Mouse (Mus musculus) left cerebral cortex, adult 2 months (tissue): Measurements from ENCODE around the gene Ntm. TPM values are rescaled to one million over a fixed set of nuclear protein-coding genes. Genes with fewer than 3 reads are reported as not detected.
A peak's percentile ranks its signal among the peaks of the same experiment; 100 is the strongest.

Experiments
- DNase-seq, 2 experiments: peaks; one replicate each; pipeline ENCODE4 v3.0.0; 2021 to 2022; ENCODE audit warnings: low spot score in 2 of 2, mixed read lengths in 1 of 2; ENCODE audit errors: extremely low spot score in 1 of 2
- H3K27ac ChIP-seq: fragments of 200-600 bp; 2 replicates; pipeline ENCODE4 v1.8.1; 2022
- H3K4me3 ChIP-seq: fragments of 200-600 bp; 2 replicates; pipeline ENCODE4 v1.8.1; 2022
- CTCF ChIP-seq: fragments of 200-600 bp; IDR thresholded peaks from 2 replicates; pipeline ENCODE4 v1.8.1; 2022; ENCODE audit warnings: antibody characterized with exemption, mild to moderate bottlenecking, moderate library complexity
- intact Hi-C: fragments of 180-260 bp; cut with DNase I; formaldehyde crosslinking; loops from one replicate; pipeline ENCODE4 v1.15.1; 2025
- total RNA-seq, 2 experiments: library from RNA; stranded (reverse); gene quantifications; 2 replicates each; pipeline ENCODE4 v1.2.3; 2021

The Ntm gene
- total RNA-seq, 2 experiments from 2014 or later, result 288 to 294 TPM

GRCm38 (mm10) chr9:29250813-29251212 lies 712.1 kb downstream of the Ntm start:
- TF ChIP-seq CTCF, result peak; percentile 57
- DNase-seq, result no peak
- intact Hi-C loops, result no loop called here
- Histone ChIP-seq H3K27ac (no peak overlapping the region), H3K4me3 (no peak overlapping the region)

DNA sequence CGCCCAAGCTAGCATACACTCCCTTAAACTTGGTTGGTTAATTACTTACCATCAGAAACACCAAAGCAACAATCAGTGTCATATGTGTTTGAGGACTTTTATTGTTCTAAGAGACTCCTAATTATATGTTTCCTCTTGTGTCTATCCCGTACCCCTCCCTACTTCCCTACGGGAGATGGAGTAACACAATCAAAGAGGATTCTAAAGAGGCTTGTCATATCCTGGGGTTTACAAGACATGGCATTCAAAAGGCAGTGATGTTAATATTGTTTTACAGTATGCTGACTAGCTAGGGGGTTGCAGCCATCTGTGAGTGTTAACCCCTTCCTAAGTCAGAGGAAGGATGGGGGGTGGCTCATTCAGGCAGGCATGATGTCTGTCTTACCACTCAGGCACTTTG lies 715.1 kb downstream of the Ntm start:
- no peak overlapping the region for H3K27ac ChIP-seq
- intact Hi-C loops, result no loop called here
- DNase-seq, result no peak
- H3K4me3 ChIP-seq, result no peak overlapping the region
- no peak for TF ChIP-seq CTCF

GRCm38 (mm10) chr9:29244006-29244405 lies 718.9 kb downstream of the Ntm start:
- TF ChIP-seq CTCF, result no peak
- Histone ChIP-seq H3K27ac (no peak overlapping the region), H3K4me3 (no peak overlapping the region)
- DNase-seq, result no peak
- intact Hi-C loops, result no loop called here

DNA sequence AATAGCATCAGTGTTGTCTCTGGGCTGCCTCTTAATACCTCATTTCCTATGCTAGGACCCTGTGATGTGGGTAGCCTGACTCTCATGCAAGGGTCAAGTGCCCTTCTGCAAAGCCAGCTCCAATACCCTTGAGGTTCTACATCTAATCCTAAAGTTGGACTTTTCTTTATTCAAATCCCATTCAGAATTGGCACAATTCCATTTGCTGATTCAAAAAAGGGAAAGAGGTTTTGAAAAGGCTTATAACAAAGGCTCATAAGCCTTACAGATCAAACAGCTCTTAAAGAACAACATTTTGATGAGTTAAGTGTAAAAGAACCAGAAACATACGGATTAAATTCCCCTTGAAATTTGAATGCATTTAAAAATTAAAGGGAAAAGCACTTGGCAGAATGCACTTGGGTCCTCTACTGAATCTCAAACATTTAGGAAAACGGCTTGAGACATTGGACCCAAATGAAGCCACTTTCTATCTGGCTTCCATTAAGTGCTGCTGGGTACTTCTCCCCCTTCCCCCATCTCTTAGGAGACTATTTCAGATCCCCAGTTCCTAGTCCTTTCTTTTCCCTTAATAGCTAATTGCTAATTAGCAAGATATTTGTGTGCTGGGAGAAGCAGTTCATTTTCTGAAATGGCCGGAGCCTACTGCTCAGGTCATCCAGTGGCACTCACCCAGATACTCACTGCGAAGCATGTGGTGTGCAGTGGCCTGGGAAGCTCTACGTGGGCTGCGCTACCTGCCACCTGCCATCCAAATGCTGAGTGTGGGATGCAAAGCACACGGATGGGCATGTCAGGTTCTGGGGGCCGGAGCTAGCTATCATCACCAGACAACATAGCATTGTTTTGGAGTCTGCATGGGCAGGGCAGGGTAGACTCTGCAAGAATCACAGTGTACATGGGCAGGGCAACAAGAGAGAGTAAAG lies 720.2 kb downstream of the Ntm start:
- intact Hi-C loops, result no loop called here
- no peak overlapping the region for H3K27ac ChIP-seq
- DNase-seq, result no peak

DNA sequence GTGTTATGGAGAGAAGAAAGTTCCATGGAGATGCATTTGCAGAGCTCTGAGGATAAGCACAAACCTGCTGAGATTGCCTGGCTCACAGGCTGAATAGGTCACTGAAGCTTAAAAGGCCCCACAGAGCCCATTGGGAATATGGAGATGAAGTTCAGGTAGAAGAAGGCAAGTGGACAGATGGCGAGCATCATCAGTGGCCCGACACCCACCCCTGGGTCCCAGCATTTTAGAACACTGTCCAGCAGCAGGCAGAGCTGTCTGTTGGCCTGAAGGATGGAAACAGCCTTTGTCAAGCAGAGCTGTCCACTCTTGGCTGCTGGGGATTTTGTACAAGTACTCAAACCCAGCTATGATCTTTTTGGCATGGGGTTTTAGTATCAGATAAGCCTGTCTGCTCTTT lies 722.1 kb downstream of the Ntm start:
- no peak overlapping the region for H3K27ac ChIP-seq
- H3K4me3 ChIP-seq, result no peak overlapping the region
- no peak for TF ChIP-seq CTCF
- no peak for DNase-seq
- intact Hi-C loops, result no loop called here

More for the DNA sequence above, 720.2 kb downstream of the Ntm start:
- no peak overlapping the region for H3K4me3 ChIP-seq
- TF ChIP-seq CTCF, result no peak

- intact Hi-C loops, result no loop called here
- no peak for TF ChIP-seq CTCF
- no peak for DNase-seq
- H3K27ac ChIP-seq, result no peak overlapping the region
- H3K4me3 ChIP-seq, result no peak overlapping the region
These were observed 724.0 kb downstream of the Ntm start for GRCm38 (mm10) chr9:29238973-29239372.

- no peak for DNase-seq
- TF ChIP-seq CTCF, result peak; percentile 26
- intact Hi-C loops, result no loop called here
- Histone ChIP-seq H3K4me3 (no peak overlapping the region), H3K27ac (no peak overlapping the region)
These were observed 726.2 kb downstream of the Ntm start for GRCm38 (mm10) chr9:29236752-29237151.

DNA sequence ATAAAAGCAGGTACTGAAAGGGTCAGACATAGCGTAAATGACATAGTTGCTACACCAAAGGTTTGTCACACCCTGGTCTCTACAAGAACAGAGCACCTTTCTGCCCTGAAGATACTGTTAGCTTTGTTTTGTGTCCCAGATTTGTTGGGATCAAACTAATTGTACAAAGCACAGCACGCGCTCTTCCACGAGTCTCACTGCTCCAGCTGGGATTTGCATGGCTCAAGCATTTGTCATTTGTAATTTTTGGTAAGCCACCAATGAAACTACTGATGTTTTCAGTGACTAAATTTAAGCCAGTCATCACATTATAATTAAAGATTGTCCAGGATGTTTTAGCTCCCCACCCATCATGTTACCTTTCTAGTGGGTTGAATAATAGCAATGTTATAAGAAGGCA lies 735.2 kb downstream of the Ntm start:
- Histone ChIP-seq H3K27ac (no peak overlapping the region), H3K4me3 (no peak overlapping the region)
- DNase-seq, result no peak
- no peak for TF ChIP-seq CTCF
- intact Hi-C loops, result no loop called here

GRCm38 (mm10) chr9:29222915-29223545 lies 739.9 kb downstream of the Ntm start:
- intact Hi-C loops, result no loop called here
- TF ChIP-seq CTCF, result no peak

GRCm38 (mm10) chr9:29220941-29221615 lies 741.9 kb downstream of the Ntm start:
- DNase-seq, result no peak
- no peak for TF ChIP-seq CTCF
- Histone ChIP-seq H3K27ac (peak overlapping the region; percentile 44; the same call in 1 of the 2 replicates), H3K4me3 (no peak overlapping the region)
- intact Hi-C loops, result no loop called here

More at GRCm38 (mm10) chr9:29222915-29223545, 739.9 kb downstream of the Ntm start:
- Histone ChIP-seq H3K4me3 (no peak overlapping the region), H3K27ac (no peak overlapping the region)
- DNase-seq, result no peak

DNA sequence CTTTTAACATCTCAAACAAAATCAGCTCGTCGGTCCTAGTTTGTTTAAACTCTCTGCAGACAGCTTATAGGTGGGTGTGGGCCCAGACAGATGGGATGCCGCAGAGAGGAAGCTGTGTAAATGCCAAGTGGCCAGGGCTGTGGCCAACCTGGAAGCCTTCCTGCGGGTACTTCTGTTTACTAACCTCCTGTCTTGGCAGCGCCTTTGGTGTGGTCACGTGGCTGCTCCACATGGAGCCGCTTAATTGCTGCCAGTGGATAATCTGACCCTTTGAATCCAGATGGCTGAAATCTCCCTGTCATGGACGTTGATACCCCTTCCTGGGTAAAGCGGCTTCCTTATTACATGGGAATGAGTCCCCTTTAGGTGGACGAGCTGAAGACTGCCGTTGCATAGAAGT lies 742.4 kb downstream of the Ntm start:
- TF ChIP-seq CTCF, result no peak
- DNase-seq, result peak; percentile 28 to 33
- intact Hi-C loops, result no loop called here
- peak overlapping the region; percentile 44; the same call in 1 of the 2 replicates for H3K27ac ChIP-seq
- H3K4me3 ChIP-seq, result no peak overlapping the region

- H3K27ac ChIP-seq, result no peak overlapping the region; the same call in 1 of the 2 replicates
- no peak for TF ChIP-seq CTCF
- peak in 1 of 2 experiments; percentile 20 for DNase-seq
- intact Hi-C loops, result no loop called here
- H3K4me3 ChIP-seq, result no peak overlapping the region
These were observed 745.0 kb downstream of the Ntm start for GRCm38 (mm10) chr9:29217951-29218350.
